Mouse (Mus musculus) neutrophil, adult 5-6 weeks (primary cell): ENCODE results near the gene Cacng7. TPM values are rescaled to one million over a fixed set of nuclear protein-coding genes. Genes with fewer than 3 reads are reported as not detected.

Source experiments
- ATAC-seq: fragments of 151-379, 151-347 bp; 2 replicates; pipeline ENCODE4 v1.8.0; 2017; ENCODE audit warnings: mild to moderate bottlenecking, moderate TSS enrichment; ENCODE audit not compliant: insufficient number of reproducible peaks, poor library complexity, low FRiP score, severe bottlenecking; ENCODE audit errors: extremely low read depth
- total RNA-seq: library from RNA; stranded (forward); fragments of 200-1000 nt; gene quantifications from 2 replicates; pipeline ENCODE4 v1.2.3, GENCODE M21; 2017

The Cacng7 gene
- total RNA-seq, 1 experiment from 2014 or later = not detected

GRCm38 (mm10) chr7:3301628-3302555, 30.9 kb upstream of the Cacng7 start:
- ATAC-seq = no peak

GRCm38 (mm10) chr7:3302556-3303275, 30.0 kb upstream of the Cacng7 start:
- ATAC-seq = no peak

GRCm38 (mm10) chr7:3303276-3303781, 29.4 kb upstream of the Cacng7 start:
- ATAC-seq = peak; percentile 25

GRCm38 (mm10) chr7:3303789-3304188, 29.0 kb upstream of the Cacng7 start:
- ATAC-seq = no peak

GRCm38 (mm10) chr7:3304298-3304697, 28.5 kb upstream of the Cacng7 start:
- peak; percentile 28; the same call in 1 of the 2 replicates for ATAC-seq

GRCm38 (mm10) chr7:3306400-3306799, 26.4 kb upstream of the Cacng7 start:
- ATAC-seq = no peak

GRCm38 (mm10) chr7:3308646-3309045, 24.1 kb upstream of the Cacng7 start:
- no peak for ATAC-seq

- no peak for ATAC-seq
Observed at GRCm38 (mm10) chr7:3310233-3310632, 22.5 kb upstream of the Cacng7 start.

- no peak for ATAC-seq
Observed at GRCm38 (mm10) chr7:3313571-3313970, 19.2 kb upstream of the Cacng7 start.

- ATAC-seq = no peak
Observed at GRCm38 (mm10) chr7:3314121-3314520, 18.6 kb upstream of the Cacng7 start.

- no peak for ATAC-seq
Observed at GRCm38 (mm10) chr7:3317704-3318103, 15.1 kb upstream of the Cacng7 start.

- no peak for ATAC-seq
Observed at GRCm38 (mm10) chr7:3320856-3321255, 11.9 kb upstream of the Cacng7 start.

GRCm38 (mm10) chr7:3323826-3324225, 8.9 kb upstream of the Cacng7 start:
- no peak for ATAC-seq

GRCm38 (mm10) chr7:3327961-3328360, 4.8 kb upstream of the Cacng7 start:
- no peak for ATAC-seq

- peak; percentile 80; the same call in 1 of the 2 replicates for ATAC-seq
Observed at GRCm38 (mm10) chr7:3329776-3330546, 2.8 kb upstream of the Cacng7 start.

GRCm38 (mm10) chr7:3331171-3331570, 1.6 kb upstream of the Cacng7 start:
- no peak for ATAC-seq

- ATAC-seq = no peak
Observed at GRCm38 (mm10) chr7:3331581-3332223, 1.1 kb upstream of the Cacng7 start.

- no peak for ATAC-seq
Observed at GRCm38 (mm10) chr7:3332224-3332615, 535 bp upstream of the Cacng7 start.

GRCm38 (mm10) chr7:3333542-3333941, 787 bp downstream of the Cacng7 start:
- ATAC-seq = no peak
